Mouse (Mus musculus) forelimb bud, embryonic 11.5 days (tissue): ENCODE results near the gene Slc35e3.
"Not testable (repeated sequence)": the region's sequence is repeated elsewhere in the genome, so short reads cannot be mapped to it uniquely, and the experiment has no call there.

Experiments
- DNase-seq: peaks from one replicate; pipeline ENCODE4 v3.0.0-alpha.2; 2012; ENCODE audit warnings: low read depth, low spot score

The Slc35e3 gene

DNA sequence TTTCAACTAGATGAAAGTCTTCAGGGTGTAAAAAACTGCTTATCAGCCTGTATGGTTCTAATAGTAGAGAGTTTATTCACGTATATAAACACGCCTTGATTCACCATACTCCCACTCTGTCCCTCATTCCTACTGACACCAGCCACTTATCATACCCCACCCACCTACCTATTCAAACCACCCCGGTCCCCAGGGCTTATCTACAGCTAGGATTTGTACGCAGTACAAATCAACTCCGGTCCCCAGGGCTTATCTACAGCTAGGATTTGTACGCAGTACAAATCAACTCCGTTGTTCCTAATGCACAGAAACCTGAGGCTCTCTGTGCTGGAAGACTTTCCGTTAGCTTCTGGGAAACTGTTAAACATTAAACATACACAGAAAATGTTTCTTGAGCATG lies 12.5 kb downstream of the Slc35e3 start:
- not testable (repeated sequence) for DNase-seq

DNA sequence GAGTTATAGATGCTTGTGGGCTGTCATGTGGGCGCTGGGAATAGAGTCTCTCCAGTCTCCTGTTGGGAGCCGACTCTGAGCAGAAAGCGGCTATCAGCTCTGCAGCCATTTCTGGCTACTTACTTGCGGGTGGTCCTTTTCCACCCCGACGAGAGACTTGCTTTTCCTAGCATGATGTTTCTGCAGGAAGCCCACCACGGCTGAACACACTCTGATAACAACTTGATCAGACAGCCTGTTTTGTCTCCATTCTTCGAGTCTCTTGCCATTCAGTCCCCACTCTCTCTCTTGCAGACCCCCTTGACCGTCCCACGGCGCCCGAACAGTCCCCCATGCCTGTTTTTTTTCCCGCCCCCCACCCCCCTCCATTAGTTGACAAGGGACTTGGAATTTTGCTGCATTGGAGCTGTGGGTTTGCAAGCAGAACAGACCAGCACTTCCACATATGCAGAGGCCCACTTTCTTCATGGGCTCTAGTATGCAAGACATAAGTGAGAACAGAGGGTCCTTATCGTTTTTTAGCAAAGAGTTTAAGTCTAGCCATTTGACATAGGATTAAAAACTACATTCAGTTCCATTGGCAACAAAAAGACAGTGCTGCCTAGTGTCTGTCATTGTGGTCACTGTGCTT lies 13.1 kb downstream of the Slc35e3 start:
- DNase-seq = no peak

DNA sequence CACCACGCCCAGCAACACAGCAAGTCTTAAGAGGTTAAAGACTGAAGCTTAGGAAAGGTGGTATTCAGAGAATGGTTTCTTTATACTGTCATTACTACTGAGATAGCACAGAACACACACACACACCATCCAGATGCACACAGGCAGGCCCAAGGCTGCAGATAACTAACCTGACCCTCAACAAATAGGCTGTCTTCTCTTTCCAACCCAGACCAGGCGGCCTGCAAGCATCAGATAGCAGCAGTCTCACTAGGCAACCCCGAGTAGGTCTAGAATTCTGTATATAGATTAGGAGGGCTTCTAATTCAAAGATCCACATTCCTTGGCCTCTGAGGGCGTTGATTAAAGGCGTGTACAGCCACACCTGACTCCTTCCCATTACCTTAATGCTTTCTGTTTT lies 14.0 kb downstream of the Slc35e3 start:
- DNase-seq = no peak

DNA sequence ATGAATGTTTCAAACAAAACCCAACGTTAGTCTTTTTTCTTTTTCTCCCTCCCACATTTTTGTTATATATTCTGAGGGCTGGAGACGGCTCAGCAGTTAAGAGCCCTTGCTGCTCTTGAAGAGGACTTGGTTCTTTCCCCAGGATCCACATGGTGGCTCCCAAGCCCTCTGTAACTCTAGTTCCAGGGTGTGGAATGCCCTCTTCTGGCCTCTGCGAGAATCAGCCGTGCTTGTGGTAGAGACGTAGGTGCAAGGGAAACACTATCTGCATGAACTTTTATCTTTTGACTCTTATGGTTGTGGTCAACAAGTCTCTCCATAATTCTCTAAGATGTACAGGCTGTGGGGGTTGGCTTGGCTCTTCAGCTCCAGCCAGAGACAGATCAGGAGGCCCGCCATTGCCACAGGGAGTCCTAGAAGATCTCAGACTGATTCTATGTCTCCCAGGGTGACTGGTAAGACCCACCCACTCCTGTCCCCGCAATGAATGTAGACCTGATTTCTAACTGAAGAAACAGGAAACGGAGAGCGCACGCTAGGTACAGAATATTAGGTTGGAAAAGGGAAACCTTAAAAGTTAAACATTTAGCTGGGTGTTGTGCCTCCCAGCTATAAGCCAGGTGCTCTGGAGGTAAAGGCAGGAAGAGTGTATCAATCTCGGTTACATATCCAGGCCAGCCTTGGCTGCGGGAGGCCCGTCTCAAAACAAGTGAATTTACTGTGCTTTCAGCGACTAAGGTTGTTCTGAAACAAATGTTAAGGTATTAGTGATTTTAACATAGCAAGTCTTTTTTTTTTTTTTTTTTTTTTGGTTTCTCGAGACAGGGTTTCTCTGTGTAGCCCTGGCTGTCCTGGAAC lies 14.7 kb downstream of the Slc35e3 start:
- DNase-seq = no peak

DNA sequence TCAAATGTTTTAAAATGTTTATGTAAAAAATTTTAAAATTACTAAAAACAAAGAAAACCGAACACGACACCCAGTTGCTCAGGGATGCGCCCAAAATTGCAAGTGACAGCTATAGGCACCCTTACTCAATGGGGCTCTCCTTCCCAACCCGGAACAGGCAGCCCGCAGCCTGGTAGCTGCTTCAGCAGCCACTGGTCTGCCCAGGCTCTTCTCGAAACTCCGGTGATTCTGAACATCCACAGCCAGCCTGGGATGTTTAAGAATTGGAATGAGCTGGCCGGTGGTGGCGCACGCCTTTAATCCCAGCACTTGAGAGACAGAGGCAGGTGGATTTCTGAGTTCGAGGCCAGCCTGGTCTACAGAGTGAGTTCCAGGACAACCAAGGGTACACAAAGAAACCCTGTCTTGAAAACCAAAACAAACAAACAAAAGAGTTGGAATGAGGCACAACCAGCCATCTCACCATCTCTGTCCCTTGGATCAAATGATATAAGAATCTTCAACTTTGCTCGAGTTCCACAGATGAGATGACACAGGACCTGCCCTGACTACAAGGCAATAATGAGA lies 15.4 kb downstream of the Slc35e3 start:
- no peak for DNase-seq

DNA sequence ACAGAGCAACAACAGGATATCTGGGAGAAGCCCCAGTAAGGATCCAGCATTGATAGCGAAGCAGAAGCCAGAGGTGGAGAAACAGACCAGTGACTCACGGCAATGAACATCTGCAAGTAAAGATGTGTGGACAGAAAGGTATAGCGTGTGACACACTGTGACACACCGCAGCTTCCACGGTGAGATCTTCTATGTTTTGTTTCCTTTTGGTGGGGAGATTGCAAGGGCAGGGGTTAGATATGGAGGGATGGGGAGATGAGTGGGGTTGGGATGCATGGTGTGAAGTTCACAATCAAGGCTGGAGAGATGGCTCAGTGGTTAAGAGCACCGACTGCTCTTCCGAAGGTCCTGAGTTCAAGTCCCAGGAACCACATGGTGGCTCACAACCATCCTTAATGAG lies 16.0 kb downstream of the Slc35e3 start:
- DNase-seq = no peak

DNA sequence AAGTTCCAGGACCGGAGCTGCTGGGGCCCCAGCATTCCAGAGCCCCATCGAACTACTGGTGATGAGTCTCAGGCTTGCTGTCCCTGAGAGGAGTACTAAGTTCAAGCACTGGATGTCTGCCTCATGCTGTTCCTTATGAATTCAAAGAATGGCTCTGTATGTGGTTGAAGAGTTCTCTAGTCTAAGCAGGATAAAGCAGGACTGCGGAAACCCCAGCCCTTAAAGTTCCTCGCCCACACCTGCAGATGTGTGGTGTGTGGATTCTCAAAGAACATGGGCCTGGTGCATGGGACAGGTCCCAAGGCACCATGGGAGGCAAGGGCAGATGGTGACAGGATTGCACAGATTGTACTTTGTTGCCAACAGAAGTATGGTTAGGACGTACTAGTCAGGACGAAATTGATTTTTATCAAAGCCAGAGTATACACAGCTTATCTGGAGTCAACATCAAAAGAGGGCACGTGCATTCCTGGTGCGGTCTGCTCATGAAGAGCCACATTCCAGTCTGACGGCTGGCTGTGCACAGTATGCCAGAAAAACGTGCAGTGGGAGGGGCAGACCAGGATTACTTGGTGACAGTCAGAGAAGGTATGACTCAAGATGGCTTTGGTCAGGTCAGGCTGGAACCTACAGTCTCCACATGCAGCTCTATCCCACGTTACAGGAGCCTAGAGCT lies 16.9 kb downstream of the Slc35e3 start:
- DNase-seq = no peak

DNA sequence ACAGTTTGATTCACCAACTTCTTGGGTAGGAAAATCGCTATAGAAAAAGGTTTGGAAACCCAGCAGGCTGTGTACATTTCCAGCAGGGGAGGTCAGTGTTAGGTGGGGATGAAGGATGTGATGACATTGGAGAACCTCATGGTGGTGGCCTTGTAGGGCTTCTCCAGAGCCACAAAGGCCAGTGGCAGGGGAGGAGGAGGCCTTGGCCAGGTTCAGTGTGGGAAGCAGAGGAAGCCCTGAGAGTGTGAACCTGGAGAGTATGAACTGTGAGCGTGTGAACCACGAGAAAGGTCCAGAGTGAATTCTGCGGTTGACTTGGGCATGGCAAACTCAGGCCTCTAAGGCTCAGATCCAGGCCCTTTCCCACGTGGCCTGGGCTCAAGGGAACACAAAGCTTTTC lies 17.6 kb downstream of the Slc35e3 start:
- no peak for DNase-seq

DNA sequence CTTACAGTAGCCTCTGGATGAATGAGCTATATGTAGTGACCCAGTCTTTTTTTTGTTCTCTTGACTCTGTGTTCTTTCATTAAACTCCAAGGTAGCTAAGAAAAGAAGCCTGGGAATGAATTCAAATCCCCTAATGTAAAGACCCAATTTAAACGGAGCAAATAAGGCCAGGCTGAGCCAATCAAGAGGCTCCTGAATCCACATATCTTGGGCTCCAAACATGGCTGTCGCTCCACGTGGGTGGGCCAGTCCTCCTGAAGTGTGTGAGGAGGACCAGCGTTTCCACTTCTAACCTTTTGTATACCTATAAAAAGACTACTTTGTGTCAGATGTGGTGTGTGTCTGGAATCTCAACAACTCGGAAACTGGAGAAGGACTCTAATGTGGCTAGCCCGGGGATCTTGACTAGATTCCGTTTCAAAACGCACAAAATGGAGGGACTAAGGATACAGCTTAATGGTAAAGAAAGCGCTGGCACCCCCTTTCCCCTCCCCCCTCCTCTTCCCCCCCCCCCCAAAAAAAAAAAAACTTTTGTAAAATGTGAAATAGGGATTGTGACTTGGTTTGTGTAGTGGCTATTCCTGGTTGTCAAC lies 18.6 kb downstream of the Slc35e3 start:
- no peak for DNase-seq

DNA sequence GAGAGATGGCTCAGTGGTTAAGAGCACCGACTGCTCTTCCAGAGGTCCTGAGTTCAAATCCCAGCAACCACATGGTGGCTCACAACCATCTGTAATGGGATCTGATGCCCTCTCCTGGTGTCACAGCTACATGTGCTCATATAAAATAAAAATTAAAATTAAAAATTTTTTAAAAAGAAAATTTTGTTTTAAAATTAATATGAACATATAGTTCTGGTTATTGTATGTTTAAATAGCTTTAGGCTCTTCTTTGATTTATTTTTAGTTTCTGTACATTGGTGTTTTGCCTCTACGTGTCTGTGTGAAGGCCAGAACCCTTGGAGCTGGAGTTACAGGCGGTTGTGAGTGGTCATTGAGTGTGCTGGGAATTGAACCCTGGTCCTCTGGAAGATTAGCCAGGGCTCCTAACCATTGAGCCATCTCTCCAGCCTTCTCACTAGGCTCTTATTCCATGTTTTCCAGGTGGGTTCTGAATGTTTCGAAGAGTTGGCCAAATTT lies 19.2 kb downstream of the Slc35e3 start:
- no peak for DNase-seq

DNA sequence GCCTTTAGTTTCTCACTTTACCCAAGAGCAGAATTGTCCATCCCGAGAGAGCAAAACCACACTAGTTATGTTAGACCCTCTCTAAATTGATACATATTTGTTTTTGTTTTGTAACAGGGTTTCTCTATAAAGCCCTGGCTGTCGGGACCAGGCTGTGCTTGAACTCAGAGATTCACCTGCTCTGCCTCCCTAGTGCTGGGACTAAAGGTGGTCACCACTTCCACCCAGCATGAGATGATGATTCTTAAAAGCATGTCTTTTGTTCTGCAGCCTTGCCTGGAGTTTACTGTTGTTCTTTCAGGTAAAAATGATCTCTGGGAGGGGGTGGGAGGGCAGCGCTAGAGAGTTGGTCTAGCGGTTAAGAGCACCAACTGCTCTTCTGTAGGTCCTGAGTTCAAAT lies 19.8 kb downstream of the Slc35e3 start:
- DNase-seq = no peak

DNA sequence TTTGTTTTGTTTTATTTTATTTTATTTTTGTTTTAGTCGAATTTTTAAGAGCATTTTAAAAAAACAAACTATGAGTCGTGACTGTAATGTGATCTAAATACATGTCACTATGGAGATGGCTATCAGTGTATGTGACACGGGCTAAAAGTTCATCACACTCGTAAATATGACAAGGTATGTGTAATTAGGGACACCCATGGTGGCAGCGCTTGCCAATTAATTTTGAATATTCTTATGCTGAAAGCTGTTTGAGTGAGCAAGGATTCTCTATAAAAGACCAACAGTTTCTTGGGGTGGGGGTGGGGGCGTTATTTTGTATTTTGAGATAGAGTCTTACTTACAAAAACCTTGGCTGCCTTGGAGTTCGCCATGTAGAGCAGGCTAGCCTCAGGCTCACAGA lies 20.5 kb downstream of the Slc35e3 start:
- DNase-seq = no peak

DNA sequence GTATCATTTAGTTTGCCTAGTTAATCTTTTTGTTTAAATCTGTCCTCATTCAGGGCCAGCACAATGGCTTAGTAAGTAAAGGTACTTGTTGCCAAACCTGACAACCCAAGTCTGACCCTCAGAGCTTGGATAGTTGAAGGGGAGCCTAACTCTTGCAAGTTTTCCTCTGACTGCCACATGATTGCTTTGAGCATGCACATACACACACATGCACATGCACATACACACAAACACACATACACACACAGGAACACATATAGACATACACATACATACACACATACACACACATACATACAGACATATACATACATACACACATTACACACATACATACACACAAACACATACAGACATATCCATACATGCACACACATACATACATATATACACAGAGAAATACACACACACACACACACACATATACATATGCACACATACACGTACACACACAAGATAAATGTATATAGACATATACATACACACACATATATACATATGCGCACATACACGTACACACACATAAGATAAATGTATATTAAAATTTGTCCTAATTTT lies 21.3 kb downstream of the Slc35e3 start:
- no peak for DNase-seq

DNA sequence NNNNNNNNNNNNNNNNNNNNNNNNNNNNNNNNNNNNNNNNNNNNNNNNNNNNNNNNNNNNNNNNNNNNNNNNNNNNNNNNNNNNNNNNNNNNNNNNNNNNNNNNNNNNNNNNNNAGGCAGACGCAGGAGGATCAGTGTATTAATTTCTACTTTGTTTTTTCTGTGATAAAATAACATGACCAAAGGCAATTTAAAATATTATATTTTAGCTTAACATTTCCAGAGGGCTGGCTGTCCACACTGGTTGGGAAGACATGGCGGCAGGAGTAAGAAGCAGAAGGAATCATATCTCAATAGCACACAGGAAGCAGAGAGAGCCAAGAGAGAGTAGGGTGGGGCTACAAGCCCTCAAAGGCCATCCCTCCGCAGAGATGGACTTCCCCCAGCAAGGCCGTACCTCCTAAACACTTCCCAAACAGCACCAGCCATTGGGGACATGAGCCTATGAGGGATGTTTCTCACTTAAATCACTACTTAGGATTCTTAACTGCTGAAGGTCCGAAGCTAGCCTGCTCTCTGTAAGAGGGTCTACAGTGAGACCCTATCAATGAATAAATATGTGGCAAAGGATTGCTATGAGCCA lies 21.9 kb downstream of the Slc35e3 start:
- no peak for DNase-seq

DNA sequence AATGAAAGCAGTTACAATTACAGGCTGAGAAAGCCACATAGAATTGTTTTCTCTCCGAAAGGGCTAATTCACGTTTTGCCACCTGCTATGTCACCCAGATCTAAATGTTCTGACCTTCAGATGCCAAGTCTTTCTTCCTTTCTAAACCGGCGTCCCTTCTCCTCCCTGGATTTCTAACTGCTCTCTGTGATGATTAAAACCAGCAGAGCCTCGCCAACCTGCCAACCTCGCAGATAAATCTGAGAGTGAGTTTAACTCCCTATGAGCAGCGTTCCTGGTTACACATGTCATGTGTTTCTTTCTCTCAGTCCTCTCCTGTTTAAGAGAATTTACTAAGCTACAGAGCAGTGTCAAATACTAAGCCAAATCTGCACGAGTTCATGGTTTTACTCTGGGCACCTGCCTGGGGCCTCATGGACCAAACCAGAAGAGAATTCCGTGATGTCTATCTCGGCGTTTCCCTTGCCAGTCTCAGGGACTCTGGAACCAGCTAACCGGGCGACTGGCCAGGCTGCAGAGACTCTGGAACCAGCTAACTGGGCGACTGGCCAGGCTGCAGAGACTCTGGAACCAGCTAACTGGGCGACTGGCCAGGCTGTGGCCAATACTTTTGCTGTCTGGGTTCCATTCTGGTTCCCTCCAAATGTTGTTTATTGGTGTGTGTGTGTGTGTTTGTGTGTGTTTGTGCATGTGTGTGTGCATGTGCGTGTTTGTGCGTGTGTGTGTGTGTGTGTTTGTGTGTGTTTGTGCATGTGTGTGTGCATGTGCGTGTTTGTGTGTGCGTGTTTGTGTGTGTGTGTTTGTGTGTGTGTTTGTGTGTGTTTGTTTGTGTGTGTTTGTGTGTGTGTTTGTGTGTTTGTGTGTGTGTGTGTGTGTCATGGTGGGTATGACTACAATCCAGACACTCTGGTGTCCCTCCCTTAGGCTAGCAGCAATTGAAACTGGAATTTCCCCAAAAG lies 27.7 kb downstream of the Slc35e3 start:
- DNase-seq = no peak

DNA sequence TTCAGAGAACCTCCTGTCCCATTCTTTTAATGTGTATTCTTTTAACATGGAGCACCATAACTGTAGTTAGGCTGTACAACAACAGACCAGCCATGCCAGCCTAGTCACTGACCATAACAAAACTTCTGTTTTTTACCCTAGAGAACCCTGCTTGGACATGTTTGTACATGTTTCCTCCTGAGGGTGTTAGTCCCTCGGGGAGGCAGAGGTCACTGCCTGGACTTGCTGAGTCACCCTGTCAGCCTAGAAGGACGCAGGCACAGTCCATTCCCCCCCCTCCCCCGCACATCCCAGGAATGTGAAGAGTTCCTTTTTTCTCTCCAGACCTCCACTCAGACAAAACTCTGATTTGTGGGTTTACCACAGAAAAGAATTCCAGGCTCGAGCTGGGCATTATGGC lies 28.6 kb downstream of the Slc35e3 start:
- peak; percentile 46 for DNase-seq

DNA sequence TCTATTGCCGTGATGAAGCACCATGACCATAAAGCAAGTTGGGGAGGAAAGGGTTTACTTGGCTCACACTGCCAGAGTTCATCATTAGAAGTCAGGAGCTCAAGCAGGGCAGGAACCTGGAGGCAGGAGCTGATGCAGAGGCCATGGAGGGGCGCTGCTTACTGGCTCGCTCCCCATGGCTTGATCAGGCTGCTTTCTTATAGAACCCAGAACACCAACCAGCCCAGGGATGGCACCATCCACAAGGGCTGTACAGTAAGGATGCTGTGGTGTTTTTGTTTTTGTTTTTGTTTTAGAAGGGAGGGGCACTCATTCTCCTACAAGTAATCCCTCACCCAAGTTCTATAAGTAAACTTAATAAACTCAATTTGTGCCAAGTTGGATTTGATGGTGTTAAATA lies 29.5 kb downstream of the Slc35e3 start:
- no peak for DNase-seq

DNA sequence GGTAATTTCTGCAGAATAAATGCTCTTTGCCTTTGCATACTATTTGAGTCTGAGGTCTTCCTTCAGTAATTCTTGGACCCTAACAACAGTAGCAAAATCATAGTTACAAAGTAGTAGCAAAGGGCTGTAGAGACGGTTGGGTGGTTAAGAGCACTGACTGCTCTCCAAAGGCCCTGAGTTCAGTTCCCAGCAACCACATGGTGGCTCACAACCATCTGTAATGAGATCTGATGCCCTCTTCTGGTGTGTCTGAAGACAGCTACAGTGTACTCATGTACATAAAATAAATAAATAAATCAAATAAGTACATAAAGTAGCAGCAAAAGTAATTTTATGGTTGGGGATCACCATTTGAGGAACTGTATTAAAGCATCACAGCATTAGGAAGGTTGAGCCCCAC lies 30.5 kb downstream of the Slc35e3 start:
- DNase-seq = not testable (repeated sequence)

DNA sequence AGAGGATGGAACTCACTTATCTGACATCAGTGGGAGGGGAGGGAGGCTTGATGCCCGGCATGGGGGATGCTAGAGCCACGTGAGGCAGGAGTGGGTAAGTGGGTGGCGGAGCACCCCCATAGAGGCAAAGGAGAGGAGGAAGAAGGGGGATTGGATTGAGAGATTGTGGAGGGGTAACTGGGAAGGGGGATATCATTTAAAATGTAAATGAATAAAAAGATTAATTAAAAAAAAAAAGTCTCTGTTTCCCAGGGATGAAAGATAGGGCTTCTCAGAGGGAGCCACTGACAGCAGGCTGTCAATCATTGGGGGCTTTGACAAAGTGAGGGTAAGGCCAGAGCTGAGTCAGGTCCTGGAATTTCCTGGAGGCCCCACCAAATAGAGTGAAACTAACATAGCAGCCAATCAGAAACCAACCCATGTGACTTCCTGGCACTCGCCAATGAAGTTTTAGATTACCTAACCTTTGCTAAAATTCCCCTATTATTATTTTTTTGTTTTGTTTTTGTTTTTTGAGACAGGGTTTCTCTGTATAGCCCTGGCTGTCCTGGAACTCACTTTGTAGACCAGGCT lies 31.2 kb downstream of the Slc35e3 start:
- no peak for DNase-seq
